Mouse (Mus musculus): ENCODE results near the gene Pitpnc1.

DNA sequence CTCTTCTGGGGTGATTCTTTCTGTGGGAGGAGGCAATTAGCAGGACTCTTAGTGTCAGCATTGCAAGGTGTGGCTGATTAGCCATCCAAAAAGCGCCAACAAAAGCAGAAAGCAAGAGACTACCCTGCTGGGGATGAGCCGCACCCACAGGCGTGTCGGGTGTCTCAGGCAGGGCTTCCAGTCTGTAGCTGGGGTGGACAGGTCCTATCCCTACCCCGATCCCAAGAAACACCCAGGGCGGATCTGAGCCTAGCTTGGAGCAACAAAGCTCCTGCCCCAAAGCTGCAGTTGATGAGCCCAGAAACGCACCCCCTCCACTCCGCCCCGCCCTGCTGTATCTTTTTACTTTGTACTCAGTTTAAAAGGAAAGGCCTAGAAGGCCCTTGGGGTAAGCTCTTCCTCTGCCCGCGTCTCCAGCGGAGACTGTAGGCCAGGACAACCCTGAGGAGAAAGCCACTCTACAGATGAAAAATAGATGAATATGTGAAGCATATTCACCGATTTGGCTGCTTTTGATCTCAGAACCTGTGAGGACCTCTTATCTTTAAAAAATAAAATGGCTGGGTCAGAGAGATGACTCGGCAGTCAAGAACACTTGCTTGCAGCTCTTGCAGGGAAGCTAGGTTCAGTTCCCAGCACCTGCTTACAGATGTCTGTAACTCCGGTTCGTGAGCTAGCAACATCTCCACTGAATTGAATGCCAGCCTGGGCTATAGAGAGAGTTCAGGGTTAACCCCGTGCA lies 21.2 kb downstream of the Pitpnc1 start:
- TF ChIP-seq CTCF (IDR thresholded peaks at IDR 0.05; ENCODE audit: low read depth) (no peak), EP300 (optimal IDR thresholded peaks at IDR 0.05) (no peak)

All from stomach, postnatal 0 days (tissue).